Mouse (Mus musculus) hindbrain, embryonic 12.5 days (tissue): ENCODE data around the gene Gm28372. TPM values are rescaled to one million over a fixed set of nuclear protein-coding genes. Genes with fewer than 3 reads are reported as not detected.

Experiments used
- ATAC-seq: fragments of 200-750 bp; cut with Nextera tagmentation; 2 replicates; pipeline ENCODE4 v1.8.0; 2017; ENCODE audit warnings: moderate TSS enrichment; ENCODE audit not compliant: low FRiP score
- H3K27ac ChIP-seq: fragments of 300-500 bp; sonication (generic); 2 replicates; pipeline ENCODE4 v1.5.1; 2016; ENCODE audit warnings: mild to moderate bottlenecking
- H3K27me3 ChIP-seq: fragments of 300-500 bp; sonication (generic); 2 replicates; pipeline ENCODE4 v1.6.1; 2016; ENCODE audit warnings: mild to moderate bottlenecking
- H3K36me3 ChIP-seq: fragments of 300-500 bp; sonication (generic); 2 replicates; pipeline ENCODE4 v1.6.1; 2016; ENCODE audit warnings: mild to moderate bottlenecking
- H3K4me1 ChIP-seq: fragments of 300-500 bp; sonication (generic); 2 replicates; pipeline ENCODE4 v1.6.1; 2016
- H3K4me2 ChIP-seq: fragments of 300-500 bp; sonication (generic); replicated peaks from 2 replicates; pipeline ENCODE4 v1.6.1; 2016; ENCODE audit warnings: mild to moderate bottlenecking
- H3K4me3 ChIP-seq: fragments of 300-500 bp; sonication (generic); 2 replicates; pipeline ENCODE4 v1.5.1; 2016; ENCODE audit warnings: mild to moderate bottlenecking
- H3K9ac ChIP-seq: fragments of 300-500 bp; sonication (generic); 2 replicates; pipeline ENCODE4 v1.6.1; 2016; ENCODE audit warnings: mild to moderate bottlenecking, moderate library complexity
- H3K9me3 ChIP-seq: fragments of 300-500 bp; sonication (generic); replicated peaks from 2 replicates; pipeline ENCODE4 v1.6.1; 2016; ENCODE audit warnings: mild to moderate bottlenecking
- WGBS: fragments of 180-500 bp; shearing (Covaris S2); methylation state at CpG from one replicate; pipeline ENCODE4 v1.1.7; 2016; 5-methylcytosine and 5-hydroxymethylcytosine counted together
- polyA plus RNA-seq: library from polyadenylated mRNA; unstranded; fragments of >200 nt; fragmentation: Nextera tagmentation; extraction: Ambion mirVana; gene quantifications from 2 replicates; pipeline ENCODE4 v1.2.1, GENCODE M21; 2016

Gene Gm28372
- polyA plus RNA-seq, 1 experiment from 2014 or later = 0.34 TPM

- 78% methylated on average over 6 of the region's 6 CpGs for WGBS
- no peaks in the 10 kb centered on the region for H3K9me3 ChIP-seq
- no peak overlapping the region for H3K9ac ChIP-seq
- H3K36me3 ChIP-seq = peaks cover 7% of the 10 kb centered on the region
- no peak overlapping the region for H3K27ac ChIP-seq
- no peak overlapping the region for H3K4me2 ChIP-seq
- no peak overlapping the region for H3K4me3 ChIP-seq
- no peaks in the 10 kb centered on the region for H3K27me3 ChIP-seq
- ATAC-seq = no peak
- peaks cover 5% of the 10 kb centered on the region for H3K4me1 ChIP-seq
These were observed 9.2 kb downstream of the Gm28372 start for GRCm38 (mm10) chr2:130414094-130414856.

GRCm38 (mm10) chr2:130421781-130422620, 17.0 kb downstream of the Gm28372 start:
- WGBS = 95% methylated on average over 26 of the region's 26 CpGs
- H3K27me3 ChIP-seq = no peaks in the 10 kb centered on the region
- H3K4me1 ChIP-seq = peaks cover 18% of the 10 kb centered on the region
- no peak overlapping the region for H3K27ac ChIP-seq
- no peak overlapping the region for H3K4me3 ChIP-seq
- H3K9ac ChIP-seq = no peak overlapping the region
- peaks cover 7% of the 10 kb centered on the region for H3K36me3 ChIP-seq
- ATAC-seq = no peak
- no peaks in the 10 kb centered on the region for H3K9me3 ChIP-seq
- H3K4me2 ChIP-seq = no peak overlapping the region

- ATAC-seq = peak; percentile 75
- Histone ChIP-seq H3K4me1 (peaks cover 18% of the 10 kb centered on the region), H3K36me3 (peaks cover 7% of the 10 kb centered on the region), H3K4me2 (peak overlapping the region; percentile 62), H3K9ac (peak overlapping the region; percentile 83), H3K27ac (peak overlapping the region; percentile 90), H3K4me3 (peak overlapping the region; percentile 67), H3K9me3 (no peaks in the 10 kb centered on the region), H3K27me3 (no peaks in the 10 kb centered on the region)
- 14% methylated on average over 49 of the region's 49 CpGs for WGBS
These were observed 18.5 kb downstream of the Gm28372 start for GRCm38 (mm10) chr2:130423397-130424125.

GRCm38 (mm10) chr2:130424126-130424853, 19.3 kb downstream of the Gm28372 start, which contains the start of the genes Vps16 and Pced1a:
Gene Vps16 (plus strand): TSS chr2:130424339.
Gene Pced1a (minus strand): TSS chr2:130424701.
- Histone ChIP-seq H3K9ac (peak within 1 kb of the TSS; percentile 83), H3K27ac (peak within 1 kb of the TSS; percentile 90), H3K9me3 (no peaks in the 10 kb centered on the region), H3K4me2 (peak within 1 kb of the TSS; percentile 62), H3K4me1 (peaks cover 18% of the 10 kb centered on the region), H3K36me3 (no peaks in the 10 kb centered on the region), H3K4me3 (peak within 1 kb of the TSS; percentile 67), H3K27me3 (no peaks in the 10 kb centered on the region)
- WGBS = 1% methylated on average over 58 of the region's 58 CpGs
- peak; percentile 96 for ATAC-seq

- WGBS = 51% methylated on average over 5 of the region's 5 CpGs
- H3K4me1 ChIP-seq = peaks cover 18% of the 10 kb centered on the region
- peak overlapping the region; percentile 62 for H3K4me2 ChIP-seq
- no peaks in the 10 kb centered on the region for H3K9me3 ChIP-seq
- ATAC-seq = no peak
- peak overlapping the region; percentile 67 for H3K4me3 ChIP-seq
- no peaks in the 10 kb centered on the region for H3K36me3 ChIP-seq
- H3K9ac ChIP-seq = peak overlapping the region; percentile 83
- no peak overlapping the region for H3K27ac ChIP-seq
- no peaks in the 10 kb centered on the region for H3K27me3 ChIP-seq
These were observed 20.1 kb downstream of the Gm28372 start for GRCm38 (mm10) chr2:130425112-130425511.

- no peaks in the 10 kb centered on the region for H3K9me3 ChIP-seq
- H3K9ac ChIP-seq = no peak overlapping the region
- WGBS = 67% methylated on average over 2 of the region's 2 CpGs
- H3K27me3 ChIP-seq = no peaks in the 10 kb centered on the region
- peaks cover 6% of the 10 kb centered on the region; the same call in 1 of the 2 replicates for H3K36me3 ChIP-seq
- no peak for ATAC-seq
- no peak overlapping the region for H3K4me2 ChIP-seq
- H3K4me1 ChIP-seq = peaks cover 7% of the 10 kb centered on the region
- no peak overlapping the region for H3K4me3 ChIP-seq
- no peak overlapping the region for H3K27ac ChIP-seq
These were observed 24.8 kb downstream of the Gm28372 start for GRCm38 (mm10) chr2:130429851-130430250.

- no peak overlapping the region for H3K4me2 ChIP-seq
- H3K9ac ChIP-seq = no peak overlapping the region
- H3K4me1 ChIP-seq = peaks cover under 1% of the 10 kb centered on the region
- H3K27ac ChIP-seq = no peak overlapping the region
- no peaks in the 10 kb centered on the region for H3K27me3 ChIP-seq
- no peak overlapping the region for H3K4me3 ChIP-seq
- no peaks in the 10 kb centered on the region for H3K9me3 ChIP-seq
- peaks cover 6% of the 10 kb centered on the region; the same call in 1 of the 2 replicates for H3K36me3 ChIP-seq
- WGBS = 90% methylated on average over 3 of the region's 3 CpGs
- no peak for ATAC-seq
These were observed 25.4 kb downstream of the Gm28372 start for GRCm38 (mm10) chr2:130430484-130430883.

- Histone ChIP-seq H3K9ac (no peak overlapping the region), H3K4me1 (no peaks in the 10 kb centered on the region), H3K27ac (no peak overlapping the region), H3K9me3 (no peaks in the 10 kb centered on the region), H3K4me2 (no peak overlapping the region), H3K4me3 (no peak overlapping the region), H3K27me3 (no peaks in the 10 kb centered on the region), H3K36me3 (peaks cover 9% of the 10 kb centered on the region; the same call in 1 of the 2 replicates)
- whole genome bisulfite sequencing = 90% methylated on average over 3 of the region's 3 CpGs
- no peak for ATAC-seq
These were observed 27.1 kb downstream of the Gm28372 start for GRCm38 (mm10) chr2:130432157-130432556.

GRCm38 (mm10) chr2:130433152-130433551, 28.1 kb downstream of the Gm28372 start:
- no peak for ATAC-seq
- Histone ChIP-seq H3K36me3 (peaks cover 17% of the 10 kb centered on the region), H3K9me3 (no peaks in the 10 kb centered on the region), H3K4me2 (no peak overlapping the region), H3K27me3 (no peaks in the 10 kb centered on the region), H3K4me1 (no peaks in the 10 kb centered on the region), H3K9ac (no peak overlapping the region), H3K27ac (no peak overlapping the region), H3K4me3 (no peak overlapping the region)
- 26% methylated on average over 4 of the region's 4 CpGs for WGBS

GRCm38 (mm10) chr2:130436769-130437168, 31.7 kb downstream of the Gm28372 start:
- no peak overlapping the region for H3K9ac ChIP-seq

GRCm38 (mm10) chr2:130438861-130439260, 33.8 kb downstream of the Gm28372 start:
- Histone ChIP-seq H3K4me3 (no peak overlapping the region), H3K27ac (no peak overlapping the region), H3K9me3 (no peaks in the 10 kb centered on the region), H3K4me1 (no peaks in the 10 kb centered on the region), H3K4me2 (no peak overlapping the region), H3K27me3 (no peaks in the 10 kb centered on the region), H3K36me3 (peaks cover 68% of the 10 kb centered on the region), H3K9ac (no peak overlapping the region)
- WGBS = 91% methylated on average over 3 of the region's 3 CpGs
- no peak for ATAC-seq

More at GRCm38 (mm10) chr2:130436769-130437168, 31.7 kb downstream of the Gm28372 start:
- H3K36me3 ChIP-seq = peaks cover 51% of the 10 kb centered on the region
- H3K4me3 ChIP-seq = no peak overlapping the region
- no peaks in the 10 kb centered on the region for H3K27me3 ChIP-seq
- WGBS = 95% methylated on average over 1 of the region's 1 CpGs
- ATAC-seq = no peak
- H3K27ac ChIP-seq = no peak overlapping the region
- H3K9me3 ChIP-seq = no peaks in the 10 kb centered on the region
- H3K4me1 ChIP-seq = no peaks in the 10 kb centered on the region
- no peak overlapping the region for H3K4me2 ChIP-seq
